Mouse (Mus musculus): ENCODE data around the gene Abtb2.

GRCm38 (mm10) chr2:103691278-103691677 lies 125.2 kb downstream of the Abtb2 start:
- no peak for TF ChIP-seq CTCF (IDR thresholded peaks at IDR 0.05; ENCODE audit: borderline replicate concordance, insufficient read depth, low read depth, low read length)
- TF ChIP-seq POLR2A (IDR thresholded peaks at IDR 0.05; ENCODE audit: borderline replicate concordance, insufficient read depth, low read length): no peak

Data from cerebellum, adult 2 months (tissue).